Mouse (Mus musculus) gastrocnemius, adult 2 months (tissue): ENCODE data around the gene 2310057M21Rik. TPM values are rescaled to one million over a fixed set of nuclear protein-coding genes. Genes with fewer than 3 reads are reported as not detected.

Experiments
- DNase-seq: peaks from one replicate; pipeline ENCODE4 v3.0.0; 2022
- H3K27ac ChIP-seq: fragments of 200-600 bp; 2 replicates; pipeline ENCODE4 v1.8.1; 2022; ENCODE audit warnings: mild to moderate bottlenecking
- H3K4me3 ChIP-seq: fragments of 200-600 bp; 2 replicates; pipeline ENCODE4 v1.8.1; 2022; ENCODE audit warnings: mild to moderate bottlenecking, moderate library complexity
- CTCF ChIP-seq: fragments of 200-600 bp; IDR thresholded peaks from 2 replicates; pipeline ENCODE4 v1.8.1; 2022; ENCODE audit warnings: antibody characterized with exemption, mild to moderate bottlenecking, moderate library complexity
- intact Hi-C: fragments of 180-260 bp; cut with DNase I; formaldehyde crosslinking; loops from one replicate; pipeline ENCODE4 v1.15.1; 2025
- total RNA-seq, 2 experiments: library from RNA; stranded (reverse); gene quantifications; 2 replicates each; pipeline ENCODE4 v1.2.3; 2021

The 2310057M21Rik gene
- total RNA-seq, 2 experiments from 2014 or later = 18.5 to 24.0 TPM

DNA sequence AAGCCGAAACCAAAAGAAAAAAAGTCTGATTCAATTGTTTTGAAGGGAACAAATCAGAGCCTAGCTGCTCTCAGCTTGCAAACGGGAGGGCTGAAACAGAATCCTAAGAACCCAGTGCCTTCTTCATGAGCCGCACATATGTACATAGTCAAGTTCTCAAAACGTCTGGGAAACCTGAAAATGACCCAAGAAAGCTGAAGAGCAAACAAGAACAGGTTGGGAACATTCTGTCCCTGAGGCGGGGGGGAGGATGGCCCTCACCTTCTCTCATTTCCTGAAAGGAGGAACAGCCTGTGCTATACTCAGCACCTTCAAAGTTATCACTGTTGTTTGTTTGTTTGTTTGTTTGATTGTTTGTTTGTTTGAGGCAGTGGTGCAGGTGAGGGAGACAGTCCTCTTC lies 55.8 kb downstream of the 2310057M21Rik start:
- no peak for DNase-seq
- H3K27ac ChIP-seq = no peak overlapping the region
- intact Hi-C loops = no loop called here
- no peak for TF ChIP-seq CTCF
- H3K4me3 ChIP-seq = no peak overlapping the region

DNA sequence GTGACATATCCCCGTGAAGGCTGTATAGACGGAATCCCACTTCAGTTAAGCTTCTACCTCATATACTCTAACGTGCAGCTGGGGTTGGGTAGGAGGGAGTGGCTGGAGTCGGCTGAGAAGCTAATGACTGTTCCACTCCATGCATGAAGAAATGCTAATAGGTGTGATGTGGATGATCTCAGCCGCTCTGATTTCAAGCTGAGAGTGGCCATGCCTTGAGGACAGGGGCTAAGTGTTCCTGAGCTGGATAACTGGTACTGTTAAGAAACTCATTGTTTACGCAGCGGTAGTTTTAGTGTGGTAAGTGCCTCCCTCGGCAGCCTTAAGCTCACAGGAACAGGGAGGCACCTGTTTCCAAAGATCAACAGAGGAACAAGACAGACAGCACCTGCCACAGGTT lies 59.2 kb downstream of the 2310057M21Rik start:
- TF ChIP-seq CTCF = no peak
- H3K4me3 ChIP-seq = no peak overlapping the region
- no peak for DNase-seq
- no peak overlapping the region for H3K27ac ChIP-seq
- intact Hi-C loops = no loop called here

DNA sequence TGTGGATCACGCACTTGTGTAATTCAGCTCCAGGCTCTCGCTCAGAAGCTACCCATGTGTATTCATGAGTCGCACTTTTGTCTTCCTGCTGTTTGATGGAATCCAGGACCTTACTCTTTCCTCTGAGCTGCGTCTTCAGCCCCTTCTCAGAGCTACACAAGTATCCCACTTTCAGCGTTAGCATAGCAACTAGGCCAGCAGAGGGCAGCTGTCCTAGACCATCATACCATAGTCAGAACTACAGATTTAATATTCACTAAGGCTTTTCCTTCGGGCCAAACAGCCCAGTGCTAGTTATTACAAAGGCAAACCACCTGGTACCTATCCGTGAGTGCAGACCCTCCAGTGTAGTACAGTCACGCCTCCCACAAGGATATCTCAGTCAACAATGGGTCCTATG lies 65.4 kb downstream of the 2310057M21Rik start:
- Histone ChIP-seq H3K4me3 (no peak overlapping the region), H3K27ac (no peak overlapping the region)
- peak; percentile 30; the same call in 1 of the 2 replicates for TF ChIP-seq CTCF
- no peak for DNase-seq
- intact Hi-C loops = no loop called here

Other genes with a start within 250 kb of the 2310057M21Rik start
- not detected for gene 4933402N03Rik, start 216.4 kb downstream of the 2310057M21Rik start, total RNA-seq
- gene 5430419D17Rik, start 188.4 kb downstream of the 2310057M21Rik start, total RNA-seq = not detected
- gene Cuzd1, start 40.5 kb downstream of the 2310057M21Rik start, total RNA-seq = under 1 TPM; 0.38 to 0.86 TPM
- not detected for gene Fam24b, start 33.2 kb downstream of the 2310057M21Rik start, total RNA-seq
- not detected for gene Fam24a, start 28.9 kb downstream of the 2310057M21Rik start, total RNA-seq
- 10 to 100 TPM; 33.4 to 43.4 TPM for gene Pstk, start 8.4 kb upstream of the 2310057M21Rik start, total RNA-seq
- 10 to 100 TPM; 35.4 to 36.2 TPM for gene Ikzf5, start 47.8 kb upstream of the 2310057M21Rik start, total RNA-seq
- gene Acadsb, start 47.8 kb upstream of the 2310057M21Rik start, total RNA-seq = 100 to 1,000 TPM; 143 to 219 TPM
- not detected for gene Hmx3, start 180.1 kb upstream of the 2310057M21Rik start, total RNA-seq
- not detected for gene Hmx2, start 186.0 kb upstream of the 2310057M21Rik start, total RNA-seq
- 10 to 100 TPM; 28.9 to 31.2 TPM for gene Bub3, start 197.5 kb upstream of the 2310057M21Rik start, total RNA-seq